Mouse (Mus musculus): ENCODE data around the gene Fcgrt.
A peak's percentile ranks its signal among the peaks of the same experiment; 100 is the strongest.
"Not testable (repeated sequence)": the region's sequence is repeated elsewhere in the genome, so short reads cannot be mapped to it uniquely, and the experiment has no call there.

Gene Fcgrt

DNA sequence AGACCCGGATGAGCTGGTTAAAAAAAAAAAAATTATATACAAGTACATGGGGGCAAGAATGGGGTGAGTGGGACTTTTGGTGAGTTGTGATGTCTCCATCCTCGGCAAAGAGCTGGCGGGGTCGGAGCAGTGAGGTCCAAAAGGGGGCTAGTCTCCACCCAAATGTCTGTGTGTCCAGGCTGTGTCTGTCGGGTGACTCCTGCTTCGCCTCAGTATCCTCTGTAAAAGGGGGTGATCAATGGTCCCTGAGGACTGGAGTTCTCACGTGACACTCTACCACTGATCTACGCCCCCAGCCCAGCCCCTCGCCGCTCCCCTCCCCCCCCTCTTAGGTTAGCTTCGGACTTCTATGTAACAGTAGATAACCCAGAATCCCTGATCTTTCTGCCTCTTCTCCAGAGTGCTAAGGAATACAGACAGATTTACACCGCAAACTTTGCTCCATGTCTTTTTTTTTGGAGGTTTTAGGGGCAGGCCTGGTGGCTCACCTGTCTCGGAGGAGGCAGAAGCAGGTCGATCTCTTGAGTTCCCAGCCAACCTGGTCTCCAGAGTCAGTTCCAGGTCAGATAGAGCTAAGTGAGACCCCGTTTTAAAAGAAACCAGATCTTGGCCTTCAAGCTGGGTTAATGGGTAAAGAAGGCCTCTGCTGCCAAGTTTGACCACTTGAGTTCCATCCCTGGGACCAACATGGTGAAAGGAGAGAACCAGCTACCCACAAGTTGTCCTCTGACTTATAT is 26.3 kb upstream of the Fcgrt start:
- DNase-seq (ENCODE audit: low spot score), result no peak

GRCm38 (mm10) chr7:45129318-45129717 is 25.7 kb upstream of the Fcgrt start:
- DNase-seq (ENCODE audit: low spot score), result no peak

GRCm38 (mm10) chr7:45128624-45129246 is 25.1 kb upstream of the Fcgrt start, which contains the start of gene Rpl13a:
Gene Rpl13a, minus strand, starts transcription at chr7:45128761.
- DNase-seq (ENCODE audit: low spot score), result peak; percentile 98

- no peak for DNase-seq (ENCODE audit: low spot score)
These were observed 24.1 kb upstream of the Fcgrt start for GRCm38 (mm10) chr7:45127700-45128224.

- DNase-seq (ENCODE audit: low spot score), result no peak
These were observed 23.4 kb upstream of the Fcgrt start for GRCm38 (mm10) chr7:45126844-45127699.

DNA sequence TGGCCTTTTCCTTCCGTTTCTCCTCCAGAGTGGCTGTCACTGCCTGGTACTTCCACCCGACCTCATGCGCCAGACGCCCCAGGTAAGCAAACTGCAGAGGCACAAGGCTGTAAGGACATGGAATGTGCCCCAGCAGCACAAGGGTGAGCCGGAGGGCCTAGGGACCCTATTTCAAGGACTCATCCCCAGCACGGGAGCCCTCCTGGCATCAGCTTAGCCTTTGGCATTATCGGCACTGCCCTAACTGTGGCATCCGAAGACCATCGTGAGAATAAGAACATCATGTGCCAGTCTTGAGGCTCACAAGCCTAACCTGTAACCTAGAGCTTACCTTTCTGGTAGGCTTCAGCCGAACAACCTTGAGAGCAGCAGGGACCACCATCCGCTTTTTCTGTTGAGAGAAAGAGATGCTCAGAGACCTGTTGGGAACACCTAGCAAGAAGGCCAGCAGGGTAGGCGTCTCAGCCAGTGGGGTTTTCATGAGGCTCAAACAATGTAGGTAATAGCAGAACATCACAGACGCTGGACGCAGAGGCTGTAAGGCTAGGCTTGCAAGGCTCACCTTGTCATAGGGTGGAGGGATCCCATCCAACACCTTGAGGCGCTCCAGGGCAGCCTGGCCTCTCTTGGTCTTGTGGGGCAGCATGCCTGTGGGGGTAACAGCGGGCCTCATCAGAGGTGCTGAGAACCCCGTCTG is 22.6 kb upstream of the Fcgrt start:
- no peak for DNase-seq (ENCODE audit: low spot score)

DNA sequence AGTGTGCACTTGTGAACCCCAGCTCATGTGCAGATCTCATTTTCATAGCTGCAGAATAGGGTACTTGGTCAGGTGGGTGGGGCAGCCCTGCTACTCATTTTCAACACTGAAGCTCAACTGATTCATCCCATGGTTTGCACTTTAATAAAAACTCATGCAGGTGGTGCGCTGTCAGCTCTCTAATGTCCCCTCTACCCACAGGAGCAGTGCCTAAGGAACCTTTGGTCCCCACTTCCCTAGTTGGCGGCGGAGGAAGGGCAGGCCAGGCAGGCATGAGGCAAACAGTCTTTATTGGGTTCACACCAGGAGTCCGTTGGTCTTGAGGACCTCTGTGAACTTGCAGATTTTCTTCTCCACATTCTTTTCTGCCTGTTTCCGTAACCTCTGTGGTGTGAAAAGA is 22.0 kb upstream of the Fcgrt start:
- DNase-seq (ENCODE audit: low spot score), result not testable (repeated sequence)

DNA sequence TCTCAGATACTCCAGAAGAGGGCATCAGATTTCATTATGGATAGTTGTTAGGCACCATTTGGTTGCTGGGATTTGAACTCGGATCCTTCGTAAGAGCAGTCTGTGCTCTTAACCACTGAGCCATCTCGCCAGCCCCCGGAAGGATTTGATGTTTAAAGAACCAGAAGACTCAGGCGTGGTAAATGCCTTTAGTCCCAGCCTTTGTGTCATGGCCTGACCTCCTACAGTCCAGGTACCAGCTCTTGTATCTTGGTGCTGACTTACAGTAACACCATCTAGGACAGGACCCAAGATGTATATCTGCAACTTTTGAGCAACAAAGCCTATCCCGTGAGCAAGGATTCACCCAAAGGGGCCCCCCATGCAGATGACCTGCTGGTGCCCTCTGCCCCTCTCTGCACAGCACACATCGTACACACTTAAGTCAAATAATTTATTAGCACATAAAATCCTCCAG is 21.5 kb upstream of the Fcgrt start:
- DNase-seq (ENCODE audit: low spot score), result no peak

GRCm38 (mm10) chr7:45124224-45125143 is 20.8 kb upstream of the Fcgrt start, which contains the start of gene Rps11:
Gene Rps11, minus strand, starts transcription at chr7:45124439.
- DNase-seq (ENCODE audit: low spot score), result peak; percentile 95

GRCm38 (mm10) chr7:45123186-45123570 is 19.5 kb upstream of the Fcgrt start:
- no peak for DNase-seq (ENCODE audit: low spot score)

- DNase-seq (ENCODE audit: low spot score), result no peak
These were observed 19.0 kb upstream of the Fcgrt start for GRCm38 (mm10) chr7:45122561-45123185.

DNA sequence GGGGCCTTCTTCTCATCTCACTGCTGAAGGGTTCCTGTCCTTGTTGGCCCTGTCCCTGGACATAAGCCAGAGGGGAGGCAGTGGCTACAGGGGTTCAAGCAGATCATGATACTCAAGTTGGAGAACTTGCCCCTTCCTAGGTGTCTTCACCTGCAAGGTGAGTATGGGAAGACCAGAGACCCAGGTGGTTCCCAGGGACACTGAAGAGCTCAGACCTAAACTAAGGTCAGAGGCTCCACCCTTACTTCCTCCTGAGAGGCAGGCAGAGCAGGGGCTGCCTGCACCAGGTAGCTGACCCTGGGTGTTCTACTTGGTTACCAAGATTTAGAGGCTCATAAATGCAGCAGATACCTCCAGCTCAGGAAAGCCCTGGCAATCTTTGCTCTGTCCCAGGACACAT is 18.3 kb upstream of the Fcgrt start:
- no peak for DNase-seq (ENCODE audit: low spot score)

GRCm38 (mm10) chr7:45121404-45121803 is 17.8 kb upstream of the Fcgrt start:
- DNase-seq (ENCODE audit: low spot score), result no peak

GRCm38 (mm10) chr7:45119780-45120709 is 16.4 kb upstream of the Fcgrt start:
- no peak for DNase-seq (ENCODE audit: low spot score)

DNA sequence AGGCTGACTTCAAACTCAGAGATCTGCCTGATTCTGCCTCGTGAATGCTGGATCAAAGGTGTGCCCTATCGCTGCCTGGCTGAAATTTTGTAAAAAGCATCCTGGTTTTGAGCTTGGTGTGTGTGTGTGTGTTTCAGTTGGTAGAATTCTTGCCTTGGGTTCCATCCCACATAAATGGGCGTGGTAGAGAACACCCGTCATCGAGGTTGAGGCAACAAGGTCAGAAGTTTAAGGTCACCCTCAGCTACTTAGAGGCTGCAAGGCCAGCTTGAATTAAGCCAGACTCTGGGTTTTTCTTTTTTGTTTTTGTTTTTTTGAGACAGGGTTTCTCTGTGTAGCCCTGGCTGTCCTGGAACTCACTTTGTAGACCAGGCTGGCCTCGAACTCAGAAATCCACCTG is 14.7 kb upstream of the Fcgrt start:
- no peak for DNase-seq (ENCODE audit: low spot score)

- DNase-seq (ENCODE audit: low spot score), result no peak
These were observed 13.9 kb upstream of the Fcgrt start for GRCm38 (mm10) chr7:45117566-45117965.

GRCm38 (mm10) chr7:45113476-45113875 is 9.8 kb upstream of the Fcgrt start:
- DNase-seq (ENCODE audit: low spot score), result no peak

DNA sequence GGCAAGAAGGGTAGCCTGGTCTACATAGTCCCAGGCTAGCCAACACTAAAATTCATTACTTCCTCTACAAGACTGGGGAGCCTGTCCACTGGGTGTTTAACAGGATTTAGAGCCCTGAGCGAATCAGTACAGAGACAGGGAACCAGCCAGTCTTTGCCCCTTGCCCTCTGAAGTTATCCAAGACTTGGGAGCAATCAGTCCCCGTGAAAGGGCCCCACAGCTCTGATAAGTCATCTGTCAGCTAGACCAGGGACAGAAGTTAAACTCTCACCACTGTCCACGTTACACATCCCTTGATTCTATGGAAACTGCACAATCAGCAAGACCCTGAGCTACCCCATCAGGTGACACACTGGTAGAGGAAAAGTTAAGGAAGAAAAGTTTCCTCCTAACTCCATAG is 8.9 kb upstream of the Fcgrt start:
- DNase-seq (ENCODE audit: low spot score), result no peak

- no peak for DNase-seq (ENCODE audit: low spot score)
These were observed 8.3 kb upstream of the Fcgrt start for GRCm38 (mm10) chr7:45111940-45112339.
